Mouse (Mus musculus) thymus, postnatal 25 days (tissue): ENCODE data around the gene Lrfn2.

Source experiments
- DNase-seq: peaks from one replicate; pipeline ENCODE4 v3.0.0; 2022

The Lrfn2 gene

GRCm38 (mm10) chr17:49037163-49037950, 105.2 kb downstream of the Lrfn2 start:
- DNase-seq: no peak

GRCm38 (mm10) chr17:49043806-49044640, 111.8 kb downstream of the Lrfn2 start:
- DNase-seq: no peak

GRCm38 (mm10) chr17:49047921-49048320, 115.7 kb downstream of the Lrfn2 start:
- no peak for DNase-seq

- no peak for DNase-seq
These were observed 119.1 kb downstream of the Lrfn2 start for GRCm38 (mm10) chr17:49051231-49051630.

- DNase-seq: no peak
These were observed 129.0 kb downstream of the Lrfn2 start for GRCm38 (mm10) chr17:49061141-49061540.

GRCm38 (mm10) chr17:49063789-49064188, 131.6 kb downstream of the Lrfn2 start:
- DNase-seq: no peak

GRCm38 (mm10) chr17:49064526-49064925, 132.3 kb downstream of the Lrfn2 start:
- DNase-seq: no peak

GRCm38 (mm10) chr17:49065050-49065449, 132.9 kb downstream of the Lrfn2 start:
- no peak for DNase-seq

- DNase-seq: peak; percentile 6
These were observed 134.6 kb downstream of the Lrfn2 start for GRCm38 (mm10) chr17:49066748-49067147.

GRCm38 (mm10) chr17:49078168-49078567, 146.0 kb downstream of the Lrfn2 start:
- no peak for DNase-seq

- DNase-seq: peak; percentile 4
These were observed 147.5 kb downstream of the Lrfn2 start for GRCm38 (mm10) chr17:49079647-49080046.

GRCm38 (mm10) chr17:49083594-49084380, 151.6 kb downstream of the Lrfn2 start:
- no peak for DNase-seq

- DNase-seq: no peak
These were observed 152.9 kb downstream of the Lrfn2 start for GRCm38 (mm10) chr17:49085111-49085510.

- DNase-seq: no peak
These were observed 164.8 kb downstream of the Lrfn2 start for GRCm38 (mm10) chr17:49096781-49097544.

- DNase-seq: no peak
These were observed 179.2 kb downstream of the Lrfn2 start for GRCm38 (mm10) chr17:49111399-49111798.

GRCm38 (mm10) chr17:49111911-49112310, 179.7 kb downstream of the Lrfn2 start:
- DNase-seq: no peak

- no peak for DNase-seq
These were observed 181.2 kb downstream of the Lrfn2 start for GRCm38 (mm10) chr17:49113336-49113735.

- DNase-seq: no peak
These were observed 192.0 kb downstream of the Lrfn2 start for GRCm38 (mm10) chr17:49124166-49124565.

GRCm38 (mm10) chr17:49124642-49125041, 192.5 kb downstream of the Lrfn2 start:
- DNase-seq: no peak
